8 mouse cellular contexts compared by ENCODE assay signal in genomic region chr2:116838538-116839197, GRCm38 (mm10). TPM values are rescaled to one million over a fixed set of nuclear protein-coding genes. Genes with fewer than 3 reads are reported as not detected.
DNase-seq lines count a peak whose midpoint lies in the region; ATAC-seq and TF ChIP-seq lines count a peak whose summit lies in the region.

No protein-coding gene starts in this region.

- H3K27ac ChIP-seq in forebrain, embryonic 11.5 days (ENCODE audit: low read depth, low read length): no peak overlapping the region
- H3K27ac ChIP-seq in hindbrain, embryonic 16.5 days (ENCODE audit: low read depth, low read length): no peak overlapping the region
- no peak overlapping the region for H3K27ac ChIP-seq in limb, embryonic 14.5 days (replicated peaks; ENCODE audit: low read depth, low read length)
- no peak overlapping the region for H3K27ac ChIP-seq in neural tube, embryonic 14.5 days (ENCODE audit: low read depth, low read length)

- H3K9me3 ChIP-seq in forebrain, embryonic 11.5 days (ENCODE audit: control insufficient read depth, low read length): no peaks in the 10 kb centered on the region
- H3K9me3 ChIP-seq in hindbrain, embryonic 16.5 days (ENCODE audit: control insufficient read depth, low read length): 0 out of 2 replicates have a peak, but pooled peaks cover 2% of the 10 kb centered on the region
- no peaks in the 10 kb centered on the region for H3K9me3 ChIP-seq in limb, embryonic 14.5 days (ENCODE audit: control insufficient read depth, low read length)
- H3K9me3 ChIP-seq in neural tube, embryonic 14.5 days (ENCODE audit: control insufficient read depth, low read length): no peaks in the 10 kb centered on the region

- peak; percentile 72 for DNase-seq in heart, adult 11 months
- no peak for DNase-seq in heart, postnatal 25 days (ENCODE audit: low spot score)
- DNase-seq in ZHBTc4 (ENCODE audit: low read depth, low spot score): peak; percentile 70
- DNase-seq in forebrain, embryonic 11.5 days (ENCODE audit: low spot score): no peak
- peak; percentile 67 for DNase-seq in limb, embryonic 14.5 days (ENCODE audit: low spot score)
- DNase-seq in c-Kit-positive CD71-positive TER-119-positive erythroid progenitor cells, embryonic 14.5 days (ENCODE audit: low spot score): no peak

- no peak for TF ChIP-seq POLR2A in limb, embryonic 14.5 days (IDR thresholded peaks at IDR 0.05; ENCODE audit: borderline replicate concordance, extremely low read depth, insufficient read depth, insufficient read length)

- WGBS in forebrain, embryonic 11.5 days: 27% methylated on average over 8 of the region's 8 CpGs
- 41% methylated on average over 8 of the region's 8 CpGs for WGBS in hindbrain, embryonic 16.5 days
- whole genome bisulfite sequencing in limb, embryonic 14.5 days: 46% methylated on average over 8 of the region's 8 CpGs
- WGBS in neural tube, embryonic 14.5 days: 36% methylated on average over 8 of the region's 8 CpGs

- peak; percentile 76 for ATAC-seq in forebrain, embryonic 11.5 days (replicated peaks; ENCODE audit: low FRiP score)
- peak; percentile 87 for ATAC-seq in hindbrain, embryonic 16.5 days
- 0 out of 2 replicates have a peak, but pooled peaks have one; percentile 34 for ATAC-seq in limb, embryonic 14.5 days (ENCODE audit: low FRiP score, low read depth)
- ATAC-seq in neural tube, embryonic 14.5 days (ENCODE audit: low read depth): peak; percentile 78

- no peak overlapping the region for H3K4me3 ChIP-seq in forebrain, embryonic 11.5 days (ENCODE audit: low read depth, low read length)
- no peak overlapping the region for H3K4me3 ChIP-seq in hindbrain, embryonic 16.5 days (ENCODE audit: low read length)
- H3K4me3 ChIP-seq in limb, embryonic 14.5 days (replicated peaks; ENCODE audit: low read length): no peak overlapping the region
- H3K4me3 ChIP-seq in neural tube, embryonic 14.5 days (ENCODE audit: low read depth, low read length): no peak overlapping the region

- no peaks in the 10 kb centered on the region for H3K36me3 ChIP-seq in forebrain, embryonic 11.5 days (ENCODE audit: control insufficient read depth, insufficient read depth, low read length)
- H3K36me3 ChIP-seq in hindbrain, embryonic 16.5 days (ENCODE audit: control insufficient read depth, insufficient read depth, low read length): no peaks in the 10 kb centered on the region
- no peaks in the 10 kb centered on the region for H3K36me3 ChIP-seq in limb, embryonic 14.5 days (ENCODE audit: control insufficient read depth, insufficient read depth, low read length)
- H3K36me3 ChIP-seq in neural tube, embryonic 14.5 days (ENCODE audit: control insufficient read depth, insufficient read depth, low read length): no peaks in the 10 kb centered on the region

- intact Hi-C loops in heart, postnatal 25 days (cut with DNase I): loop anchor here (5.0 kb wide), 1 partner anchor 621 kb away; no protein-coding TSS in a partner anchor

- H3K4me2 ChIP-seq in forebrain, embryonic 11.5 days (ENCODE audit: low read depth, low read length, severe bottlenecking): no peak overlapping the region
- peak overlapping the region; percentile 39 for H3K4me2 ChIP-seq in hindbrain, embryonic 16.5 days (ENCODE audit: low read length)
- no peak overlapping the region for H3K4me2 ChIP-seq in limb, embryonic 14.5 days (replicated peaks; ENCODE audit: low read depth, low read length, severe bottlenecking)
- H3K4me2 ChIP-seq in neural tube, embryonic 14.5 days (ENCODE audit: low read depth, low read length): no peak overlapping the region

- H3K4me1 ChIP-seq in forebrain, embryonic 11.5 days (replicated peaks; ENCODE audit: control insufficient read depth, insufficient read depth, low read length): no peaks in the 10 kb centered on the region
- H3K4me1 ChIP-seq in hindbrain, embryonic 16.5 days (ENCODE audit: control insufficient read depth, insufficient read depth, low read depth, low read length): peaks cover 3% of the 10 kb centered on the region
- H3K4me1 ChIP-seq in limb, embryonic 14.5 days (ENCODE audit: control insufficient read depth, insufficient read depth, low read length): no peaks in the 10 kb centered on the region
- no peaks in the 10 kb centered on the region for H3K4me1 ChIP-seq in neural tube, embryonic 14.5 days (ENCODE audit: control insufficient read depth, insufficient read depth, low read length)

- H3K9ac ChIP-seq in forebrain, embryonic 11.5 days (ENCODE audit: low read length): no peak overlapping the region
- H3K9ac ChIP-seq in hindbrain, embryonic 16.5 days (ENCODE audit: low read depth, low read length): peak overlapping the region; percentile 22; the same call in 1 of the 2 replicates
- no peak overlapping the region for H3K9ac ChIP-seq in limb, embryonic 14.5 days (ENCODE audit: low read depth, low read length, severe bottlenecking)
- H3K9ac ChIP-seq in neural tube, embryonic 14.5 days (replicated peaks; ENCODE audit: low read depth, low read length): no peak overlapping the region

- no peaks in the 10 kb centered on the region for H3K27me3 ChIP-seq in forebrain, embryonic 11.5 days (ENCODE audit: control insufficient read depth, insufficient read depth, low read length)
- H3K27me3 ChIP-seq in hindbrain, embryonic 16.5 days (replicated peaks; ENCODE audit: control insufficient read depth, insufficient read depth, low read length): no peaks in the 10 kb centered on the region
- H3K27me3 ChIP-seq in limb, embryonic 14.5 days (ENCODE audit: control insufficient read depth, insufficient read depth, low read length): no peaks in the 10 kb centered on the region
- no peaks in the 10 kb centered on the region for H3K27me3 ChIP-seq in neural tube, embryonic 14.5 days (ENCODE audit: control insufficient read depth, insufficient read depth, low read length)

RNA-seq across cellular contexts. Expression of gene Tmco5, which starts 39.8 kb away (rescaled TPM):
- total RNA-seq in heart, postnatal 25 days (2021): not detected
- not detected in 2 replicates for polyA plus RNA-seq in forebrain, embryonic 11.5 days (2014; fragmentation: Nextera tagmentation; extraction: Ambion mirVana)
- polyA plus RNA-seq in hindbrain, embryonic 16.5 days (2015; fragmentation: Nextera tagmentation; extraction: Ambion mirVana): not detected in 2 replicates
- not detected in 2 replicates for polyA plus RNA-seq in limb, embryonic 14.5 days (2012; rRNA removed)
- polyA plus RNA-seq in limb, embryonic 14.5 days (2014; fragmentation: Nextera tagmentation; extraction: Ambion mirVana): not detected in 2 replicates
- not detected in 2 replicates for polyA plus RNA-seq in neural tube, embryonic 14.5 days (2014; fragmentation: Nextera tagmentation; extraction: Ambion mirVana)

Comparison
In these comparisons a context has a peak if more than half of its experiments do, and no peak if none do; other contexts are left out.
1. DNase-seq: peak in heart, adult 11 months (single experiment), ZHBTc4 (single experiment) and limb, embryonic 14.5 days (single experiment); none in heart, postnatal 25 days (single experiment), forebrain, embryonic 11.5 days (single experiment) and c-Kit-positive CD71-positive TER-119-positive erythroid progenitor cells, embryonic 14.5 days (single experiment).
2. ATAC-seq: peak in every context shown above with its lines; median percentile 87 in hindbrain, embryonic 16.5 days; 78 in neural tube, embryonic 14.5 days; 76 in forebrain, embryonic 11.5 days; 34 in limb, embryonic 14.5 days.